Mouse (Mus musculus) liver, adult 2 months (tissue): ENCODE measurements around the gene Dgkq.

Experiments used
- CTCF ChIP-seq: fragments of 200-500 bp; IDR thresholded peaks from 2 replicates; pipeline ENCODE4 v1.5.1; 2011; ENCODE audit warnings: low read depth, low read length, control low read depth
- POLR2A ChIP-seq: fragments of 200-500 bp; IDR thresholded peaks from 2 replicates; pipeline ENCODE4 v1.6.1; 2011; ENCODE audit warnings: low read length, control low read depth; ENCODE audit not compliant: insufficient read depth; ENCODE audit errors: extremely low read depth

- TF ChIP-seq POLR2A (no peak), CTCF (no peak)
Observed at GRCm38 (mm10) chr5:108653341-108653740, 16.1 kb downstream of the Dgkq start.
